Mouse (Mus musculus): ENCODE measurements around the gene Bmyc. TPM values are rescaled to one million over a fixed set of nuclear protein-coding genes. Genes with fewer than 3 reads are reported as not detected.

Gene Bmyc
- 91.8 and 93.2 TPM in 2 replicates for polyA plus RNA-seq (2015; fragmentation: Nextera tagmentation; extraction: Ambion mirVana)

GRCm38 (mm10) chr2:25706643-25707481 is at the start of gene Bmyc:
Gene Bmyc, plus strand, starts transcription at chr2:25706739.
- H3K27ac ChIP-seq (replicated peaks): peak within 1 kb of the TSS; percentile 83
- peak within 1 kb of the TSS; percentile 90 for H3K4me2 ChIP-seq (replicated peaks)
- H3K36me3 ChIP-seq: no peaks in the 10 kb centered on the region
- H3K4me3 ChIP-seq (replicated peaks): peak within 1 kb of the TSS; percentile 73
- H3K9ac ChIP-seq: peak within 1 kb of the TSS; percentile 58
- peaks cover 12% of the 10 kb centered on the region for H3K4me1 ChIP-seq
- peak; percentile 88 for ATAC-seq (ENCODE audit: insufficient number of reproducible peaks, low FRiP score, low TSS enrichment, low read depth)
- WGBS: under 1% methylated on average over 78 of the region's 78 CpGs
- no peaks in the 10 kb centered on the region for H3K27me3 ChIP-seq
- H3K9me3 ChIP-seq (replicated peaks): no peaks in the 10 kb centered on the region

- 82% methylated on average over 4 of the region's 4 CpGs for WGBS
- no peak for ATAC-seq (ENCODE audit: insufficient number of reproducible peaks, low FRiP score, low TSS enrichment, low read depth)
These were observed 49.3 kb upstream of the Bmyc start for GRCm38 (mm10) chr2:25657246-25657645.

GRCm38 (mm10) chr2:25657652-25658051 is 48.9 kb upstream of the Bmyc start, which contains the start of gene Lcn5:
Gene Lcn5, plus strand, starts transcription at chr2:25657952.
- Histone ChIP-seq H3K36me3 (no peaks in the 10 kb centered on the region), H3K4me2 (replicated peaks) (no peak within 1 kb of the TSS), H3K4me1 (no peaks in the 10 kb centered on the region), H3K27ac (replicated peaks) (no peak within 1 kb of the TSS), H3K27me3 (no peaks in the 10 kb centered on the region), H3K4me3 (replicated peaks) (no peak within 1 kb of the TSS), H3K9me3 (replicated peaks) (no peaks in the 10 kb centered on the region), H3K9ac (no peak within 1 kb of the TSS)
- ATAC-seq (ENCODE audit: insufficient number of reproducible peaks, low FRiP score, low TSS enrichment, low read depth): no peak

More at GRCm38 (mm10) chr2:25657246-25657645, 49.3 kb upstream of the Bmyc start:
- Histone ChIP-seq H3K27ac (replicated peaks) (no peak overlapping the region), H3K4me2 (replicated peaks) (no peak overlapping the region), H3K36me3 (no peaks in the 10 kb centered on the region), H3K9me3 (replicated peaks) (no peaks in the 10 kb centered on the region), H3K27me3 (no peaks in the 10 kb centered on the region), H3K4me1 (no peaks in the 10 kb centered on the region), H3K4me3 (replicated peaks) (no peak overlapping the region), H3K9ac (no peak overlapping the region)

GRCm38 (mm10) chr2:25660279-25660678 is 46.3 kb upstream of the Bmyc start:
- no peaks in the 10 kb centered on the region for H3K36me3 ChIP-seq
- ATAC-seq (ENCODE audit: insufficient number of reproducible peaks, low FRiP score, low TSS enrichment, low read depth): no peak
- WGBS: 81% methylated on average over 8 of the region's 8 CpGs
- no peaks in the 10 kb centered on the region for H3K27me3 ChIP-seq
- H3K9me3 ChIP-seq (replicated peaks): no peaks in the 10 kb centered on the region
- H3K4me1 ChIP-seq: no peaks in the 10 kb centered on the region
- no peak overlapping the region for H3K27ac ChIP-seq (replicated peaks)
- H3K4me2 ChIP-seq (replicated peaks): no peak overlapping the region
- no peak overlapping the region for H3K9ac ChIP-seq
- no peak overlapping the region for H3K4me3 ChIP-seq (replicated peaks)

GRCm38 (mm10) chr2:25661245-25661970 is 45.1 kb upstream of the Bmyc start:
- Histone ChIP-seq H3K4me1 (no peaks in the 10 kb centered on the region), H3K9ac (no peak overlapping the region), H3K4me3 (replicated peaks) (no peak overlapping the region), H3K4me2 (replicated peaks) (no peak overlapping the region), H3K27me3 (no peaks in the 10 kb centered on the region), H3K27ac (replicated peaks) (no peak overlapping the region), H3K9me3 (replicated peaks) (no peaks in the 10 kb centered on the region), H3K36me3 (no peaks in the 10 kb centered on the region)
- no peak for ATAC-seq (ENCODE audit: insufficient number of reproducible peaks, low FRiP score, low TSS enrichment, low read depth)
- WGBS: 79% methylated on average over 6 of the region's 6 CpGs

GRCm38 (mm10) chr2:25663511-25663910 is 43.0 kb upstream of the Bmyc start:
- Histone ChIP-seq H3K4me1 (no peaks in the 10 kb centered on the region), H3K9me3 (replicated peaks) (no peaks in the 10 kb centered on the region), H3K9ac (no peak overlapping the region), H3K36me3 (no peaks in the 10 kb centered on the region), H3K4me2 (replicated peaks) (no peak overlapping the region), H3K4me3 (replicated peaks) (no peak overlapping the region), H3K27ac (replicated peaks) (no peak overlapping the region), H3K27me3 (no peaks in the 10 kb centered on the region)
- 60% methylated on average over 1 of the region's 1 CpGs for WGBS
- ATAC-seq (ENCODE audit: insufficient number of reproducible peaks, low FRiP score, low TSS enrichment, low read depth): no peak

- no peak overlapping the region for H3K9ac ChIP-seq
- H3K36me3 ChIP-seq: no peaks in the 10 kb centered on the region
- H3K4me1 ChIP-seq: no peaks in the 10 kb centered on the region
- no peak overlapping the region for H3K4me2 ChIP-seq (replicated peaks)
- H3K4me3 ChIP-seq (replicated peaks): no peak overlapping the region
- WGBS: 70% methylated on average over 5 of the region's 5 CpGs
- H3K9me3 ChIP-seq (replicated peaks): no peaks in the 10 kb centered on the region
- H3K27me3 ChIP-seq: no peaks in the 10 kb centered on the region
- ATAC-seq (ENCODE audit: insufficient number of reproducible peaks, low FRiP score, low TSS enrichment, low read depth): no peak
- H3K27ac ChIP-seq (replicated peaks): no peak overlapping the region
These were observed 42.4 kb upstream of the Bmyc start for GRCm38 (mm10) chr2:25664125-25664524.

- WGBS: 62% methylated on average over 1 of the region's 1 CpGs
- H3K4me3 ChIP-seq (replicated peaks): no peak overlapping the region
These were observed 40.0 kb upstream of the Bmyc start for GRCm38 (mm10) chr2:25666516-25666915.

GRCm38 (mm10) chr2:25676486-25676885 is 30.1 kb upstream of the Bmyc start, which contains the start of gene Lcn6:
Gene Lcn6, plus strand, starts transcription at chr2:25676786.
- Histone ChIP-seq H3K36me3 (no peaks in the 10 kb centered on the region), H3K4me1 (no peaks in the 10 kb centered on the region), H3K27me3 (no peaks in the 10 kb centered on the region), H3K4me3 (replicated peaks) (no peak within 1 kb of the TSS), H3K4me2 (replicated peaks) (no peak within 1 kb of the TSS), H3K27ac (replicated peaks) (no peak within 1 kb of the TSS), H3K9me3 (replicated peaks) (no peaks in the 10 kb centered on the region), H3K9ac (no peak within 1 kb of the TSS)
- WGBS: 93% methylated on average over 3 of the region's 3 CpGs
- no peak for ATAC-seq (ENCODE audit: insufficient number of reproducible peaks, low FRiP score, low TSS enrichment, low read depth)

More at GRCm38 (mm10) chr2:25666516-25666915, 40.0 kb upstream of the Bmyc start:
- Histone ChIP-seq H3K36me3 (no peaks in the 10 kb centered on the region), H3K4me1 (no peaks in the 10 kb centered on the region), H3K27me3 (no peaks in the 10 kb centered on the region), H3K9me3 (replicated peaks) (no peaks in the 10 kb centered on the region), H3K27ac (replicated peaks) (no peak overlapping the region), H3K4me2 (replicated peaks) (no peak overlapping the region), H3K9ac (no peak overlapping the region)
- ATAC-seq (ENCODE audit: insufficient number of reproducible peaks, low FRiP score, low TSS enrichment, low read depth): no peak

GRCm38 (mm10) chr2:25679559-25679958 is 27.0 kb upstream of the Bmyc start:
- Histone ChIP-seq H3K9me3 (replicated peaks) (no peaks in the 10 kb centered on the region), H3K4me1 (no peaks in the 10 kb centered on the region), H3K27ac (replicated peaks) (no peak overlapping the region), H3K4me2 (replicated peaks) (no peak overlapping the region), H3K9ac (no peak overlapping the region), H3K4me3 (replicated peaks) (no peak overlapping the region), H3K36me3 (no peaks in the 10 kb centered on the region), H3K27me3 (no peaks in the 10 kb centered on the region)
- WGBS: 74% methylated on average over 6 of the region's 6 CpGs
- no peak for ATAC-seq (ENCODE audit: insufficient number of reproducible peaks, low FRiP score, low TSS enrichment, low read depth)

GRCm38 (mm10) chr2:25682426-25682825 is 24.1 kb upstream of the Bmyc start, which contains the start of gene Lcn10:
Gene Lcn10, plus strand, starts transcription at chr2:25682726.
- ATAC-seq (ENCODE audit: insufficient number of reproducible peaks, low FRiP score, low TSS enrichment, low read depth): no peak
- no peak within 1 kb of the TSS for H3K27ac ChIP-seq (replicated peaks)
- H3K36me3 ChIP-seq: no peaks in the 10 kb centered on the region
- no peak within 1 kb of the TSS for H3K4me3 ChIP-seq (replicated peaks)
- H3K4me1 ChIP-seq: no peaks in the 10 kb centered on the region
- no peak within 1 kb of the TSS for H3K4me2 ChIP-seq (replicated peaks)
- H3K9me3 ChIP-seq (replicated peaks): no peaks in the 10 kb centered on the region
- H3K27me3 ChIP-seq: no peaks in the 10 kb centered on the region
- 75% methylated on average over 2 of the region's 2 CpGs for WGBS
- H3K9ac ChIP-seq: no peak within 1 kb of the TSS
